Mouse (Mus musculus): ENCODE results near the gene Efna4. TPM values are rescaled to one million over a fixed set of nuclear protein-coding genes. Genes with fewer than 3 reads are reported as not detected.

Efna4 gene
- polyA plus RNA-seq (2012; rRNA removed; ENCODE audit: low replicate concordance) = 6.3 and 14.3 TPM in 2 replicates

GRCm38 (mm10) chr3:89337721-89338578, at the start of gene Efna4:
Gene Efna4 (minus strand): TSS chr3:89338028.

GRCm38 (mm10) chr3:89365153-89365485, 27.3 kb upstream of the Efna4 start, which contains the start of gene Dcst1:
Gene Dcst1 (minus strand): TSS chr3:89365253.

GRCm38 (mm10) chr3:89361675-89362074, 23.8 kb upstream of the Efna4 start, which contains the start of gene Dcst2:
Gene Dcst2 (plus strand): TSS chr3:89361975.

GRCm38 (mm10) chr3:89349869-89350501, 12.2 kb upstream of the Efna4 start, which contains the start of gene Adam15:
Gene Adam15 (minus strand): TSS chr3:89349996.

GRCm38 (mm10) chr3:89322514-89323165, 15.2 kb downstream of the Efna4 start, which contains the start of gene Efna3:
Gene Efna3 (minus strand): TSS chr3:89322965.

Other genes with a start within 250 kb of the Efna4 start
- 43.9 and 51.7 TPM in 2 replicates for gene Rusc1, start 244.7 kb downstream of the Efna4 start, polyA plus RNA-seq (2012; rRNA removed; ENCODE audit: low replicate concordance)
- not detected in 2 replicates for gene Gm43738, start 236.9 kb downstream of the Efna4 start, polyA plus RNA-seq (2012; rRNA removed; ENCODE audit: low replicate concordance)
- gene Fdps, start 236.1 kb downstream of the Efna4 start, polyA plus RNA-seq (2012; rRNA removed; ENCODE audit: low replicate concordance) = 69.2 and 93.9 TPM in 2 replicates
- gene Pklr, start 201.9 kb downstream of the Efna4 start, polyA plus RNA-seq (2012; rRNA removed; ENCODE audit: low replicate concordance) = 1.2 TPM in 1 of 2 replicates, not detected in the other
- 1.7 and 5.4 TPM in 2 replicates for gene Hcn3, start 177.8 kb downstream of the Efna4 start, polyA plus RNA-seq (2012; rRNA removed; ENCODE audit: low replicate concordance)
- gene Clk2, start 173.2 kb downstream of the Efna4 start, polyA plus RNA-seq (2012; rRNA removed; ENCODE audit: low replicate concordance) = 52.1 and 77.2 TPM in 2 replicates
- gene Scamp3, start 160.6 kb downstream of the Efna4 start, polyA plus RNA-seq (2012; rRNA removed; ENCODE audit: low replicate concordance) = 149 and 198 TPM in 2 replicates
- gene Fam189b, start 154.9 kb downstream of the Efna4 start, polyA plus RNA-seq (2012; rRNA removed; ENCODE audit: low replicate concordance) = 60.1 and 120 TPM in 2 replicates
- gene Gba, start 135.1 kb downstream of the Efna4 start, polyA plus RNA-seq (2012; rRNA removed; ENCODE audit: low replicate concordance) = 64.0 and 119 TPM in 2 replicates
- 50.0 and 62.6 TPM in 2 replicates for gene Thbs3, start 122.8 kb downstream of the Efna4 start, polyA plus RNA-seq (2012; rRNA removed; ENCODE audit: low replicate concordance)
- gene Mtx1, start 110.9 kb downstream of the Efna4 start, polyA plus RNA-seq (2012; rRNA removed; ENCODE audit: low replicate concordance) = 162 and 208 TPM in 2 replicates
- 12.4 and 14.5 TPM in 2 replicates for gene Muc1, start 109.0 kb downstream of the Efna4 start, polyA plus RNA-seq (2012; rRNA removed; ENCODE audit: low replicate concordance)
- gene Krtcap2, start 92.1 kb downstream of the Efna4 start, polyA plus RNA-seq (2012; rRNA removed; ENCODE audit: low replicate concordance) = 189 and 281 TPM in 2 replicates
- gene Trim46, start 91.7 kb downstream of the Efna4 start, polyA plus RNA-seq (2012; rRNA removed; ENCODE audit: low replicate concordance) = 10.8 and 22.3 TPM in 2 replicates
- 493 and 778 TPM in 2 replicates for gene Dpm3, start 78.7 kb downstream of the Efna4 start, polyA plus RNA-seq (2012; rRNA removed; ENCODE audit: low replicate concordance)
- 258 and 285 TPM in 2 replicates for gene Slc50a1, start 67.5 kb downstream of the Efna4 start, polyA plus RNA-seq (2012; rRNA removed; ENCODE audit: low replicate concordance)
- gene Efna1, start 56.9 kb downstream of the Efna4 start, polyA plus RNA-seq (2012; rRNA removed; ENCODE audit: low replicate concordance) = 35.6 and 37.1 TPM in 2 replicates
- gene Efna3, start 15.1 kb downstream of the Efna4 start, polyA plus RNA-seq (2012; rRNA removed; ENCODE audit: low replicate concordance) = 8.6 and 12.4 TPM in 2 replicates
- gene Adam15, start 12.0 kb upstream of the Efna4 start, polyA plus RNA-seq (2012; rRNA removed; ENCODE audit: low replicate concordance) = 232 and 296 TPM in 2 replicates
- 2.8 and 6.0 TPM in 2 replicates for gene Dcst2, start 23.9 kb upstream of the Efna4 start, polyA plus RNA-seq (2012; rRNA removed; ENCODE audit: low replicate concordance)
- gene Dcst1, start 27.2 kb upstream of the Efna4 start, polyA plus RNA-seq (2012; rRNA removed; ENCODE audit: low replicate concordance) = 1.5 and 1.9 TPM in 2 replicates
- 77.1 and 147 TPM in 2 replicates for gene Zbtb7b, start 56.7 kb upstream of the Efna4 start, polyA plus RNA-seq (2012; rRNA removed; ENCODE audit: low replicate concordance)
- 2.2 TPM in 1 of 2 replicates, not detected in the other for gene Lenep, start 64.8 kb upstream of the Efna4 start, polyA plus RNA-seq (2012; rRNA removed; ENCODE audit: low replicate concordance)
- 50.9 and 64.9 TPM in 2 replicates for gene Flad1, start 73.8 kb upstream of the Efna4 start, polyA plus RNA-seq (2012; rRNA removed; ENCODE audit: low replicate concordance)
- gene Cks1b, start 80.4 kb upstream of the Efna4 start, polyA plus RNA-seq (2012; rRNA removed; ENCODE audit: low replicate concordance) = 18.1 and 21.4 TPM in 2 replicates
- gene Shc1, start 80.4 kb upstream of the Efna4 start, polyA plus RNA-seq (2012; rRNA removed; ENCODE audit: low replicate concordance) = 96.7 and 114 TPM in 2 replicates
- 36.0 and 171 TPM in 2 replicates for gene Pygo2, start 92.2 kb upstream of the Efna4 start, polyA plus RNA-seq (2012; rRNA removed; ENCODE audit: low replicate concordance)
- 54.5 and 82.1 TPM in 2 replicates for gene Pbxip1, start 98.7 kb upstream of the Efna4 start, polyA plus RNA-seq (2012; rRNA removed; ENCODE audit: low replicate concordance)
- 44.4 and 46.6 TPM in 2 replicates for gene Pmvk, start 116.5 kb upstream of the Efna4 start, polyA plus RNA-seq (2012; rRNA removed; ENCODE audit: low replicate concordance)
- 4.8 and 5.5 TPM in 2 replicates for gene Kcnn3, start 182.1 kb upstream of the Efna4 start, polyA plus RNA-seq (2012; rRNA removed; ENCODE audit: low replicate concordance)